Mouse (Mus musculus) lung, postnatal 25 days (tissue): ENCODE measurements at regions not wholly inside any gene's neighbourhood (a gene's known extent, or its start where the extent isn't known, plus 50 kb on each side); places are given as distances from the start of the nearest gene placed in this dataset.
"Not testable (repeated sequence)": the region's sequence is repeated elsewhere in the genome, so short reads cannot be mapped to it uniquely, and the experiment has no call there.

ENCODE experiments used
- DNase-seq: peaks from one replicate; pipeline ENCODE4 v3.0.0; 2022; ENCODE audit warnings: low spot score

DNA sequence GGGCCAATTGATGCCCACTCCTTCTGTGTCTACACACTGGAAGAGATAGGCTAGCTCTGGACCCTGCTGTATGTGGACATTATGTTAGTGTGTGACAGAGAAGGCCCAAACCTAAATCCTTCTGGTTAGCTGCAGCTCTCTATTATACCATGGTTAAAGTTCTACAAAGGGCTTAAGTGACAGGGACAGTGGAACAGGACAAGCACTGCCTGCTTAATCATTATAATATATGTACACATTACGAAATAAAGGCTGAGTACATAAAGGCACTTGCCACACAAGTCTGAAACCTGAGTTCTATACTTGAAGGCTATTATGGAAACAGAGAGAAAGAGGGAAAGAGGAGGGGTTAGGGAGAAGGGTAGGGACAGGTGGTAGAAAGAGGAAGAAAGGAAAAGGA, 55.2 kb downstream of the Rdh14 start:
- peak; percentile 24 for DNase-seq

GRCm38 (mm10) chr12:10457960-10458655, 67.5 kb downstream of the Rdh14 start:
- DNase-seq, result no peak

DNA sequence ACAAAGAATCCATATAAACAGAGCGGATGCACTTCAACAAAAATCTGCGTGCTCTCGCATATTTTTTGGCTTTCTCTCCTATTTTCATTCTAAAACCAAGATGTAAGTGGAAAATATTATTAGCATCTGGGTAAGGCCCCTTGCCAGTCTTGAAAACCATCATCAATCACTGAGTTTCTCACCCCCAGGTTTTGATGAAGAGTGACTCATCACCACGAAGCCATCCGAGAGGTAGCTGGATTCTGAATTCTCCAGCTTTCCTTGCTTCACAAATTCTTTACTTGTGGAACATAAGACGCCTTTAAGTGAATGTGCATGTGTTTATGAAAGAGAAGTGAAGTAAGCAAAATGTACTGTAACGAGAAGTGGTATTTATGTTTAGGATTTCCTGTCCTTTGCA, 71.2 kb downstream of the Rdh14 start:
- DNase-seq, result no peak

DNA sequence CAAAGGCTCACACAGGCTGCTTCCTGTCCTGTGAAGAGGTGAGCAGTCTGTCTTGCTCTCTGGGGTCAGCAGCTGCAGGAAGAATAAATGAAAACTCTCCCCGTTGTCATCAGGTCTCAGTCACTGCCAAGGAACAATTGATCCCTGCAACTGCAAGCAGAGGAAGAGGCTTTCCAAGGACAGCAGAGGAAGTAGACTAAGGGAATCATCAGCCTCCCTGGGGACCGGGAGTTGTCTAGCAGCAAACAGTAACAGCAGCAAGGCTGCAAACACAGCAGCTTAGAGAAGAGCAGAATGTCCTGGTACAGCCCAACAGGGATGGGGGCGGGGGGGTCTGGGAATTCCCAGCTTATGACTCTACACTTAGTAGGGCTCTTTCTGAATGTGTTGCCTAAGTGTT, 72.4 kb downstream of the Rdh14 start:
- no peak for DNase-seq

DNA sequence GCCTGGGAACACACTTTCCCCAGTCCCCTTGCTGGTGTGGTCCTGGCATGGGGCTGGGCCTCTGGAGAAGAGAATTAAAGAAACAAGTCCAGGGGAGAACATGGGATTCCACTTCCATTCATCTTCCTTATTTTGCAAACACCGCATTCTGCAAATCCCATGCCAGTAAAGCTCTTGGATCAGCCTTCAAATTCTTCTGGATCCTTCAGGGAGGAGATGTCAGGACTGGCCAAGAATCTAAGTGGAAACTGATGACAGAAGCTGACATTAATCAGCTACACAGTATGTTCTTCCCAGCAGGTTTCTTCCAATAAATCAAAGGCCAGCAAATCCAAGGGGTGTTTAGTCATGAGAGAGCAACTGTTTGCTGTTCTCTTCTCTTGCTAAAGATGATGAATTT, 83.4 kb downstream of the Rdh14 start:
- DNase-seq, result peak; percentile 25

GRCm38 (mm10) chr12:10480781-10481180, 90.2 kb downstream of the Rdh14 start:
- no peak for DNase-seq

DNA sequence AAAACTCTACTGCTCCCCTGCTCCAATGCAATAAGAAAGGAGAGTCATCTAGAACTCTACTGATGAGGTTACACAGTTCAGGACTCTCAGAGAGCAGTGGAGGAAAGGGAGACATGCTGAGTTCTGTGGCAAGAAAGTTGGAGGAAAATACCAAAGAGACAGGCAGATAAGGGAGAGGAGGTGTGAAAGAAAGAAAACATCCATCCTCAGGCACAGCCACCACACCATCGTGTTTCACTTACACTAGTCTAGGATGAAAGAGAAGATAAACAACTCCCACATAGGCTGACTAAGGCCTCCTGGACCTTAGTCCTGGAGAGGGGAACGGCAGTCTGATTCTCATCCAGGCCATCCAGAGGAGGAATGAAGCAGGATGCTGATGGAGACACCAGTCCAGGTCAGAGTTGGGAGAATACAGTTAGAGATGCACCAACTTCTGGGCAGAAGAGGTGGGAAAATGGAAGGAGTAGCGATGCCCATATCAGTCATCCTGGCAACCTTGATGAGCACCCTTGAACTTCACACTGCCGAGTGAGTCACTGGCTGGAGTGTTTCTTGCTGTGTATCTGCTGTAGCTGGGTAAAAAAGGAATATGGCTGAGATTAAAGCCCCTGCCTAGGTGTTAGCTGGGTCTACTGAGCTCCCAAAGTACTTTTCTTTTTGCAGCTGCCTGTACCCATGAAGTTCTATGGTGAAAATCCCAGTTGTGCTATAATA, 91.9 kb downstream of the Rdh14 start:
- no peak for DNase-seq

GRCm38 (mm10) chr12:10506721-10507120, 116.1 kb downstream of the Rdh14 start:
- no peak for DNase-seq

- peak; percentile 32 for DNase-seq
Measured at GRCm38 (mm10) chr12:10513526-10513925, 123.0 kb downstream of the Rdh14 start.

GRCm38 (mm10) chr12:10514278-10514677, 123.7 kb downstream of the Rdh14 start:
- DNase-seq, result peak; percentile 28

GRCm38 (mm10) chr12:10524509-10525286, 134.1 kb downstream of the Rdh14 start:
- peak; percentile 35 for DNase-seq

- no peak for DNase-seq
Measured at GRCm38 (mm10) chr12:10525934-10526333, 135.4 kb downstream of the Rdh14 start.

- no peak for DNase-seq
Measured at GRCm38 (mm10) chr12:10529077-10529476, 138.5 kb downstream of the Rdh14 start.

DNA sequence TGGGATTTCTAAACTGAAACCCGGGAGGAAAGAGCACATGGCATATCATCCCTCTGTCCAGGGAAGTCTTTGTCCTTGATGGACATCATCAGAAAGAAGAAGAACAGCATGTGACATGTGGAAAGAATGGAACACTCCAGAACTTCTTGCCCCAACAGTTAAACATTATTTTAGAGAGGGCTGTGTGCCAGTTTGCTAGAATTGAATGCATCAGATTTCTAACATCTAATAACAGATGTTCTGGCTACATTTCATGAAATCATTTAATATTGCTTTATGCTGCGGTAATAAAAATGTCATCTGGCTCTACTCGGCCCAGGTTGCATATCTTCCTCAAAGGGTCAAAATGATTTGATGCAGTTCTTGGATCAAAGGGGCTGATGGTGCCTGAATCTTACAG, 140.4 kb downstream of the Rdh14 start:
- DNase-seq, result no peak

DNA sequence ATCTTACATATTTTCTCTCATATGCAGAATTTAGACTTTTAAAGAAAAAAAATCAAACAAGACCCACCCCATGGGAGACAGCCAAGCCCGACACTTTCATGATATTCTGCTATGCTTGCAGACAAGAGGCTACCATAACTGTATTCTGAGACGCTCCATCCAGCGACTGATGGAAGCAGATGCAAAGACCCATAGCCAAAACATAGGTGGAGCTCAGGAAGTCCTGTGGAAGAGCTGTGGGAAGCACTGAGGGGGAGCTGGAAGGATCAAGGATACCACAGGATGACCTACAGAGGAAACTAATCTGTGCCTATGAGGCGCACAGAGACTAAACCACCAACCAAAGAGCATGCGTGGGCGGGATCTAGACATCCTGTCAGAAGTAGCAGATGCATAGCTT, 143.4 kb downstream of the Rdh14 start:
- DNase-seq, result no peak

GRCm38 (mm10) chr12:10536239-10536638, 145.7 kb downstream of the Rdh14 start:
- DNase-seq, result no peak

DNA sequence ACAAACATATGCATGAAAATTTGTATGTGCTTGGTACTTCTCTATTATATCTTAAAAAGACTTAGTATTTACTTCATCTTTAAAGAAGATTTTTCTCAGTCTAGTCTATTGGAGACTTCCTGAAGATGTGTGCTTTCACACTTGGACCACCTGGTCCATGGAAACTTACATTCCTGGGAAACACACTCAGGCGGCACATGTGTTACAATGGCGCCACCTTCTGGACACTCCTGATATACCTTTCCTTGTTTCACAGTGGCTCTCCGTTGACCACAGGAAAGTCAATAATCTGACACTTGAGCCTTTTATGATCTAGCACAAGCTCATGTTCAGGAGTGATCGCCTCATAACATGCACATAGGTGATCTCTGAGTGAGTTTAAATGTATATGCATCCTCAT, 146.5 kb downstream of the Rdh14 start:
- peak; percentile 46 for DNase-seq

DNA sequence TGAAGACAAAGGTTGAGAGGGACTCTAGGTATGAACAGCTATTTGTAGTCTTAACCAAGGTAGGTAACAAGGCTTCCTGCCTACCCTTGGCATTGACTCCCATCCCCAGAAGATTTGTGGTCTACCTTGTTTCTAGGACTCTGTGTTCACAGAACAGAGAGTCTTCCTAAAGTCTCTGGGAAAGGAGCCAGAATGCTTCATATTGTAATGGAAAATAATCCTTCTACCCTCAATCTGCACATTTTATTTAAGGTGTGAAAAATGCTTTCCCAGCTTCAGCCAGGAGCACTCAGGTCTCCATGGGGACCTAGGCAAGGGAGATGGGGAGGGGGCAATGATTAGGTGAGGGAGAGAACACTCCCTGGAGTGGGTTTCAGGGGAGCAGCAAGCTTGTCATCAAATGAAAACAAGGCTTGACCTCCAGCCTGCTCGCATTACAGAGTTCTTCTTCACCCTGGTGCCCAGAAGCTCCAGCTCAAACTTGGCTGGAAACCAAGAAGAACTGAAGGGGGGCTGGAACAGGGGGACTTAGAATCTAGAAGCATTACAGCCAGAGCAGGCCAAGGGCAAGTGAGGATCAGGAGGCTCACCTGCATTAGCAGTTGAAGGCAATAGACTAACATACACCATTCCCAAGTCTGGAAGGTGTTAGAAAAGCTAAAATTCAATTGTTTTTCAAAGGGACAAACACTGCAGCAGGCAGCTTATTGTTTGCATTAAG, 159.1 kb downstream of the Rdh14 start:
- DNase-seq, result no peak

DNA sequence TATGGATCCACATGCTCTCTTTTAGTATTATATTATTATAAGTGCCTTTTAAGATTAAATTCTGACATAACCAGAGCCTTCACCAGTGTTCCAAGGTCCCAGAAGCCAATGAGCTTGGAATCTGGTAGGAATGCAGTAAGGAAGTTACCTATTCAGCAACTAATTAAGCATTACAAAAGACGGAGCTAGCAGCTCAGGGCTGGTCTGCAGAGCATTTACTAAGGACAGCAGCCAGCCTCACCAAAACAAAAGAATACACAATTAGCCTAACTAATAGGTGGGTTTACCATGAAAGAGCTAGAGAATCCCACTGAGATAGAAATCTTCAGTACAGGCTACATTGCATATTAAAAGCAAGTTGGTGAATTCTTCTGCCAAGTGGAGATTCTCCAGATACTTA, 164.1 kb downstream of the Rdh14 start:
- DNase-seq, result not testable (repeated sequence)

DNA sequence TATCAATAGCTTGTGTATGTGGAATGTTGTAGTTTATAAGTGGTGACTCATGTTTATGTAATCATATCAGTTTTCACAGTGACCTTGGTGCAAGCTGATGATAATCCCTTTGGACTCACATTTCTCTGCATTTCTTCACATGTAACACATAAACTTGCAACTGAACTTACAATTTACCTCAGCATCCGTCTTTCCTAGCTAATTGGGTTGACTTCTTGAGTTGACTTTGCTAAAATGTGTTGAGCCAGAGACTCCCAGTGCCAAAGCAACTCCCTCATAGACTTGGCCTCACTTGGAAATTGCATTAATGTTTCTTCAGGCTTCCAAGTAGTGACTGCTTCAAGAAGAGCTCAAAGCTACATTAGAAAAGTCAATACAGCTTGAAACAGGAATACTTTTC, 172.4 kb downstream of the Rdh14 start:
- no peak for DNase-seq

- DNase-seq, result no peak
Measured at GRCm38 (mm10) chr12:10567881-10568280, 177.3 kb downstream of the Rdh14 start.

DNA sequence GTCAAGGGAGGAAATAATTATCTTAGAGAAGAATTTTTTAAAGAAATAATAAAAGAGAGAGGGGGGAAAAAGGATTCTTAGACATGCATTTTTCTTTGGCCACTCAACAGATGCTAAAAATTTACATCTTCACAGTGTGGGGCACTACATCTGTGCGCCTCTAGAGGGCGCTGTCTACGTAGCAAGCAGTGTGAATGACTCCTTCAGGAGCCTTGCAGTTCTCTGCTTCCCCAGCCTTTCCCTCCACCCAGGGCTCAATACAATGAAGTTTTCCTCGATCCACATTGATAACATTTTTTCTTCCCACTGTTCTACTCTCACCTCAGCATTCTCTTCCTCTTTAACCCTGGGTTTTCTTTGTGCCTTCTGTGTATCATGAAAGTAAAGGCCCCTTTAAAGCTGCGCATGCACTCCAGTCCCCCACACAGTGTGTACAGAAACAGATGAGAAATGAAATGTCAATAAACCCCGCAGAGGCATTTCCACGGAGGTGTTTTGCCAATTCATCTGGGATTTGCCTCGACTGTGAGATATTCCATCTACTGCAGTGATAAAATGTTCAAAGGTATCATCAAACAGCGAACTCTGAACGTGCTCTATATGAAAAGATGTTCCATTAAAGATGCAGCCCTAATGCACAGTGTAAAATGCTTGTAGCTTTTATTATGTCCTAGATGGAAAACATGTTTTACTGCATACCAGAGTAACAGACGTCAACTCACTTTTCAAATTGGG, 181.2 kb downstream of the Rdh14 start:
- DNase-seq, result no peak
